Mouse (Mus musculus) hindbrain, embryonic 11.5 days (tissue): ENCODE measurements at regions not wholly inside any gene's neighbourhood (a gene's known extent, or its start where the extent isn't known, plus 50 kb on each side); places are given as distances from the start of the nearest gene placed in this dataset.

Experiments used
- ATAC-seq: fragments of 200-750 bp; cut with Nextera tagmentation; 2 replicates; pipeline ENCODE4 v1.8.0; 2017; ENCODE audit warnings: mild to moderate bottlenecking, moderate TSS enrichment, moderate library complexity; ENCODE audit not compliant: low FRiP score
- DNase-seq: peaks from one replicate; pipeline ENCODE4 v3.0.0-alpha.2; 2015; ENCODE audit warnings: low spot score
- H3K27ac ChIP-seq: fragments of 300-500 bp; sonication (generic); 2 replicates; pipeline ENCODE4 v1.5.1; 2014; ENCODE audit warnings: mild to moderate bottlenecking, low read depth, low read length
- H3K27me3 ChIP-seq: fragments of 300-500 bp; sonication (generic); 2 replicates; pipeline ENCODE4 v1.6.1; 2014; ENCODE audit warnings: mild to moderate bottlenecking, low read length, moderate library complexity, mixed read lengths; ENCODE audit not compliant: control insufficient read depth, insufficient read depth
- H3K36me3 ChIP-seq: fragments of 300-500 bp; sonication (generic); 2 replicates; pipeline ENCODE4 v1.6.1; 2014; ENCODE audit warnings: mild to moderate bottlenecking, low read length, moderate library complexity, mixed read lengths; ENCODE audit not compliant: control insufficient read depth, insufficient read depth
- H3K4me1 ChIP-seq: fragments of 300-500 bp; sonication (generic); replicated peaks from 2 replicates; pipeline ENCODE4 v1.6.1; 2014; ENCODE audit warnings: low read length, mixed read lengths; ENCODE audit not compliant: control insufficient read depth, insufficient read depth
- H3K4me2 ChIP-seq: fragments of 300-500 bp; sonication (generic); replicated peaks from 2 replicates; pipeline ENCODE4 v1.6.1; 2014; ENCODE audit warnings: mild to moderate bottlenecking, low read depth, low read length
- H3K4me3 ChIP-seq: fragments of 300-500 bp; sonication (generic); 2 replicates; pipeline ENCODE4 v1.5.1; 2014; ENCODE audit warnings: low read depth, low read length
- H3K9ac ChIP-seq: fragments of 300-500 bp; sonication (generic); 2 replicates; pipeline ENCODE4 v1.6.1; 2014; ENCODE audit warnings: low read depth, low read length
- H3K9me3 ChIP-seq: fragments of 300-500 bp; sonication (generic); 2 replicates; pipeline ENCODE4 v1.6.1; 2016; ENCODE audit warnings: low read length; ENCODE audit not compliant: control insufficient read depth
- WGBS: fragments of 180-500 bp; shearing (Covaris S2); extraction: QIAGEN DNeasy Blood & Tissue Kit; methylation state at CpG from one replicate; pipeline ENCODE4 v1.1.7; 2014; 5-methylcytosine and 5-hydroxymethylcytosine counted together

GRCm38 (mm10) chr2:174010038-174010437 lies 66.1 kb upstream of the Stx16 start:
- H3K4me2 ChIP-seq: no peak overlapping the region
- peaks cover 2% of the 10 kb centered on the region; the same call in 1 of the 2 replicates for H3K4me1 ChIP-seq
- DNase-seq (no peak), ATAC-seq (no peak)
- no peaks in the 10 kb centered on the region for H3K9me3 ChIP-seq
- no peak overlapping the region for H3K4me3 ChIP-seq
- H3K9ac ChIP-seq: no peak overlapping the region
- H3K27ac ChIP-seq: no peak overlapping the region
- H3K27me3 ChIP-seq: no peaks in the 10 kb centered on the region
- 49% methylated on average over 3 of the region's 3 CpGs for WGBS
- no peaks in the 10 kb centered on the region for H3K36me3 ChIP-seq

GRCm38 (mm10) chr2:174011399-174011798 lies 64.7 kb upstream of the Stx16 start:
- DNase-seq (no peak), ATAC-seq (no peak)
- Histone ChIP-seq H3K36me3 (no peaks in the 10 kb centered on the region), H3K4me2 (no peak overlapping the region), H3K9me3 (no peaks in the 10 kb centered on the region), H3K4me1 (peaks cover 2% of the 10 kb centered on the region; the same call in 1 of the 2 replicates), H3K27me3 (no peaks in the 10 kb centered on the region), H3K27ac (no peak overlapping the region), H3K4me3 (no peak overlapping the region), H3K9ac (no peak overlapping the region)
- WGBS: 62% methylated on average over 8 of the region's 8 CpGs

GRCm38 (mm10) chr2:174014361-174014760 lies 61.7 kb upstream of the Stx16 start:
- Histone ChIP-seq H3K27ac (no peak overlapping the region), H3K4me2 (no peak overlapping the region), H3K9ac (no peak overlapping the region), H3K27me3 (no peaks in the 10 kb centered on the region), H3K9me3 (no peaks in the 10 kb centered on the region), H3K4me3 (no peak overlapping the region), H3K36me3 (no peaks in the 10 kb centered on the region), H3K4me1 (no peaks in the 10 kb centered on the region)
- DNase-seq (no peak), ATAC-seq (no peak)
- WGBS: 53% methylated on average over 2 of the region's 2 CpGs

- H3K9ac ChIP-seq: no peak overlapping the region
- no peaks in the 10 kb centered on the region for H3K36me3 ChIP-seq
- no peak overlapping the region for H3K4me2 ChIP-seq
- H3K9me3 ChIP-seq: no peaks in the 10 kb centered on the region
- H3K4me3 ChIP-seq: no peak overlapping the region
- WGBS: 36% methylated on average over 14 of the region's 14 CpGs
- H3K4me1 ChIP-seq: no peaks in the 10 kb centered on the region
- H3K27me3 ChIP-seq: no peaks in the 10 kb centered on the region
- no peak for DNase-seq
- H3K27ac ChIP-seq: no peak overlapping the region
- peak; percentile 53; the same call in 1 of the 2 replicates for ATAC-seq
Observed at GRCm38 (mm10) chr2:174015283-174015682, 60.8 kb upstream of the Stx16 start.

GRCm38 (mm10) chr2:174016068-174016467 lies 60.0 kb upstream of the Stx16 start:
- DNase-seq: no peak
- no peak overlapping the region for H3K27ac ChIP-seq

GRCm38 (mm10) chr2:174017042-174017441 lies 59.1 kb upstream of the Stx16 start:
- H3K4me2 ChIP-seq: no peak overlapping the region
- no peak overlapping the region for H3K9ac ChIP-seq
- H3K27me3 ChIP-seq: no peaks in the 10 kb centered on the region
- H3K9me3 ChIP-seq: no peaks in the 10 kb centered on the region
- DNase-seq (no peak), ATAC-seq (no peak)
- H3K4me3 ChIP-seq: no peak overlapping the region
- no peaks in the 10 kb centered on the region for H3K36me3 ChIP-seq
- no peaks in the 10 kb centered on the region for H3K4me1 ChIP-seq
- H3K27ac ChIP-seq: no peak overlapping the region
- WGBS: 66% methylated on average over 6 of the region's 6 CpGs

More at GRCm38 (mm10) chr2:174016068-174016467, 60.0 kb upstream of the Stx16 start:
- Histone ChIP-seq H3K27me3 (no peaks in the 10 kb centered on the region), H3K36me3 (no peaks in the 10 kb centered on the region), H3K4me1 (no peaks in the 10 kb centered on the region), H3K9ac (no peak overlapping the region), H3K4me3 (no peak overlapping the region), H3K9me3 (no peaks in the 10 kb centered on the region), H3K4me2 (no peak overlapping the region)
- no peak for ATAC-seq
- WGBS: 84% methylated on average over 5 of the region's 5 CpGs

- ATAC-seq (no peak), DNase-seq (no peak)
- WGBS: 68% methylated on average over 3 of the region's 3 CpGs
Observed at GRCm38 (mm10) chr2:174017596-174017995, 58.5 kb upstream of the Stx16 start.

GRCm38 (mm10) chr2:174018002-174018401 lies 58.1 kb upstream of the Stx16 start:
- WGBS: 72% methylated on average over 7 of the region's 7 CpGs
- Histone ChIP-seq H3K27ac (no peak overlapping the region), H3K9ac (no peak overlapping the region), H3K36me3 (no peaks in the 10 kb centered on the region), H3K9me3 (no peaks in the 10 kb centered on the region), H3K4me3 (no peak overlapping the region), H3K27me3 (no peaks in the 10 kb centered on the region), H3K4me1 (no peaks in the 10 kb centered on the region), H3K4me2 (no peak overlapping the region)
- ATAC-seq (no peak), DNase-seq (no peak)

More at GRCm38 (mm10) chr2:174017596-174017995, 58.5 kb upstream of the Stx16 start:
- H3K27ac ChIP-seq: no peak overlapping the region
- H3K9me3 ChIP-seq: no peaks in the 10 kb centered on the region
- no peaks in the 10 kb centered on the region for H3K27me3 ChIP-seq
- H3K4me1 ChIP-seq: no peaks in the 10 kb centered on the region
- H3K9ac ChIP-seq: no peak overlapping the region
- no peak overlapping the region for H3K4me3 ChIP-seq
- H3K4me2 ChIP-seq: no peak overlapping the region
- H3K36me3 ChIP-seq: no peaks in the 10 kb centered on the region

GRCm38 (mm10) chr2:174018986-174019385 lies 57.1 kb upstream of the Stx16 start:
- Histone ChIP-seq H3K27me3 (no peaks in the 10 kb centered on the region), H3K4me1 (no peaks in the 10 kb centered on the region), H3K9ac (no peak overlapping the region), H3K4me2 (no peak overlapping the region), H3K27ac (no peak overlapping the region), H3K9me3 (no peaks in the 10 kb centered on the region), H3K36me3 (no peaks in the 10 kb centered on the region), H3K4me3 (no peak overlapping the region)
- ATAC-seq (no peak), DNase-seq (no peak)
- WGBS: 94% methylated on average over 4 of the region's 4 CpGs
